Mouse (Mus musculus) liver, postnatal 0 days (tissue): ENCODE data around the gene Zfp784. TPM values are rescaled to one million over a fixed set of nuclear protein-coding genes. Genes with fewer than 3 reads are reported as not detected.

Experiments
- ATAC-seq: fragments of 200-750 bp; cut with Nextera tagmentation; 2 replicates; pipeline ENCODE4 v1.8.0; 2017; ENCODE audit warnings: mild to moderate bottlenecking, moderate library complexity
- DNase-seq: peaks from one replicate; pipeline ENCODE4 v3.0.0-alpha.2; 2016
- H3K27ac ChIP-seq: fragments of 300-500 bp; sonication (generic); 2 replicates; pipeline ENCODE4 v1.5.1; 2014; ENCODE audit warnings: antibody characterized with exemption, moderate library complexity, mild to moderate bottlenecking, low read depth
- H3K27me3 ChIP-seq: fragments of 300-500 bp; sonication (generic); 2 replicates; pipeline ENCODE4 v1.6.1; 2014; ENCODE audit warnings: low read length, control low read depth, mixed read lengths; ENCODE audit not compliant: insufficient read depth
- H3K36me3 ChIP-seq: fragments of 300-500 bp; sonication (generic); replicated peaks from 2 replicates; pipeline ENCODE4 v1.6.1; 2014; ENCODE audit warnings: mild to moderate bottlenecking, control low read depth, low read length, moderate library complexity, mixed read lengths; ENCODE audit not compliant: insufficient read depth
- H3K4me1 ChIP-seq: fragments of 300-500 bp; sonication (generic); 2 replicates; pipeline ENCODE4 v1.6.1; 2014; ENCODE audit warnings: antibody characterized with exemption, mild to moderate bottlenecking, control low read depth; ENCODE audit not compliant: insufficient read depth
- H3K4me2 ChIP-seq: fragments of 300-500 bp; sonication (generic); 2 replicates; pipeline ENCODE4 v1.6.1; 2014; ENCODE audit warnings: low read depth, mild to moderate bottlenecking, low read length, moderate library complexity, mixed read lengths
- H3K4me3 ChIP-seq: fragments of 300-500 bp; sonication (generic); 2 replicates; pipeline ENCODE4 v1.5.1; 2014; ENCODE audit warnings: low read depth, low read length
- H3K9ac ChIP-seq: fragments of 300-500 bp; sonication (generic); replicated peaks from 2 replicates; pipeline ENCODE4 v1.6.1; 2014; ENCODE audit warnings: mild to moderate bottlenecking, moderate library complexity
- H3K9me3 ChIP-seq: fragments of 300-500 bp; sonication (generic); 2 replicates; pipeline ENCODE4 v1.6.1; 2016; ENCODE audit warnings: mild to moderate bottlenecking, control low read depth, low read length, mixed read lengths
- CTCF ChIP-seq: sonication (generic); IDR thresholded peaks from 2 replicates; pipeline ENCODE4 v1.5.1; 2016; ENCODE audit warnings: antibody characterized with exemption, low read depth
- EP300 ChIP-seq: IDR thresholded peaks from 2 replicates; pipeline ENCODE4 v1.6.1; 2016; ENCODE audit warnings: antibody characterized with exemption, low read depth, mild to moderate bottlenecking
- WGBS: fragments of 180-500 bp; shearing (Covaris S2); extraction: QIAGEN DNeasy Blood & Tissue Kit; methylation state at CpG from one replicate; pipeline ENCODE4 v1.1.7; 2014; ENCODE audit not compliant: insufficient replicate concordance; 5-methylcytosine and 5-hydroxymethylcytosine counted together
- polyA plus RNA-seq: library from polyadenylated mRNA; unstranded; fragments of >200 nt; fragmentation: Nextera tagmentation; extraction: Ambion mirVana; gene quantifications from 2 replicates; pipeline ENCODE4 v1.2.1, GENCODE M21; 2015

Gene Zfp784
- polyA plus RNA-seq, 1 experiment from 2014 or later, result 2.4 TPM

GRCm38 (mm10) chr7:5059421-5059820 is 21.2 kb upstream of the Zfp784 start:
- Histone ChIP-seq H3K4me3 (no peak overlapping the region), H3K9ac (no peak overlapping the region), H3K9me3 (no peaks in the 10 kb centered on the region), H3K27ac (no peak overlapping the region), H3K4me2 (peak overlapping the region; percentile 98; the same call in 1 of the 2 replicates), H3K36me3 (no peaks in the 10 kb centered on the region), H3K4me1 (peaks cover 23% of the 10 kb centered on the region), H3K27me3 (peaks cover 34% of the 10 kb centered on the region)
- WGBS, result 89% methylated on average over 12 of the region's 12 CpGs
- no peak for TF ChIP-seq EP300
- no peak for TF ChIP-seq CTCF
- DNase-seq (no peak), ATAC-seq (no peak)

- DNase-seq (no peak), ATAC-seq (no peak)
- Histone ChIP-seq H3K4me2 (no peak overlapping the region), H3K9me3 (no peaks in the 10 kb centered on the region), H3K36me3 (no peaks in the 10 kb centered on the region), H3K27ac (no peak overlapping the region), H3K27me3 (peaks cover 42% of the 10 kb centered on the region), H3K4me3 (no peak overlapping the region), H3K4me1 (peaks cover 16% of the 10 kb centered on the region), H3K9ac (no peak overlapping the region)
- WGBS, result 83% methylated on average over 1 of the region's 1 CpGs
- no peak for TF ChIP-seq CTCF
- no peak for TF ChIP-seq EP300
These were observed 20.4 kb upstream of the Zfp784 start for GRCm38 (mm10) chr7:5058631-5059030.

GRCm38 (mm10) chr7:5057804-5058203 is 19.6 kb upstream of the Zfp784 start:
- Histone ChIP-seq H3K27me3 (peaks cover 50% of the 10 kb centered on the region), H3K4me2 (no peak overlapping the region), H3K27ac (no peak overlapping the region), H3K4me3 (no peak overlapping the region), H3K9me3 (no peaks in the 10 kb centered on the region), H3K36me3 (no peaks in the 10 kb centered on the region), H3K4me1 (peaks cover 20% of the 10 kb centered on the region), H3K9ac (no peak overlapping the region)
- DNase-seq (peak; percentile 39), ATAC-seq (no peak)
- TF ChIP-seq EP300, result no peak
- peak; percentile 55 for TF ChIP-seq CTCF
- 29% methylated on average over 11 of the region's 11 CpGs for WGBS

GRCm38 (mm10) chr7:5057381-5057780 is 19.1 kb upstream of the Zfp784 start:
- Histone ChIP-seq H3K9ac (no peak overlapping the region), H3K27me3 (peaks cover 54% of the 10 kb centered on the region), H3K4me2 (no peak overlapping the region)

GRCm38 (mm10) chr7:5056651-5057263 is 18.5 kb upstream of the Zfp784 start:
- 5% methylated on average over 48 of the region's 55 CpGs for WGBS
- no peak for ATAC-seq
- Histone ChIP-seq H3K27me3 (peaks cover 60% of the 10 kb centered on the region), H3K36me3 (no peaks in the 10 kb centered on the region), H3K9me3 (no peaks in the 10 kb centered on the region), H3K27ac (no peak overlapping the region), H3K4me2 (peak overlapping the region; percentile 27; the same call in 1 of the 2 replicates), H3K9ac (no peak overlapping the region), H3K4me1 (peaks cover 25% of the 10 kb centered on the region), H3K4me3 (no peak overlapping the region; the same call in 1 of the 2 replicates)
- TF ChIP-seq CTCF (no peak), EP300 (no peak)
- DNase-seq, result no peak

More at GRCm38 (mm10) chr7:5057381-5057780, 19.1 kb upstream of the Zfp784 start:
- no peaks in the 10 kb centered on the region for H3K9me3 ChIP-seq
- ATAC-seq, result no peak
- no peak overlapping the region for H3K27ac ChIP-seq
- WGBS, result 37% methylated on average over 8 of the region's 8 CpGs
- H3K36me3 ChIP-seq, result no peaks in the 10 kb centered on the region
- peaks cover 23% of the 10 kb centered on the region for H3K4me1 ChIP-seq
- no peak for TF ChIP-seq EP300
- TF ChIP-seq CTCF, result no peak
- no peak for DNase-seq
- H3K4me3 ChIP-seq, result no peak overlapping the region

GRCm38 (mm10) chr7:5053456-5054179 is 15.4 kb upstream of the Zfp784 start:
- DNase-seq, result no peak
- peak overlapping the region; percentile 81 for H3K4me2 ChIP-seq
- peaks cover 74% of the 10 kb centered on the region for H3K27me3 ChIP-seq
- ATAC-seq, result no peak
- no peaks in the 10 kb centered on the region for H3K9me3 ChIP-seq
- no peak overlapping the region for H3K27ac ChIP-seq
- H3K9ac ChIP-seq, result no peak overlapping the region
- H3K4me1 ChIP-seq, result peaks cover 25% of the 10 kb centered on the region
- peak overlapping the region; percentile 17; the same call in 1 of the 2 replicates for H3K4me3 ChIP-seq
- H3K36me3 ChIP-seq, result no peaks in the 10 kb centered on the region
- TF ChIP-seq CTCF (no peak), EP300 (no peak)
- 12% methylated on average over 32 of the region's 32 CpGs for WGBS
